Mouse (Mus musculus) layer of hippocampus, postnatal 36 days (tissue): ENCODE data around the gene Hmg20a. TPM values are rescaled to one million over a fixed set of nuclear protein-coding genes. Genes with fewer than 3 reads are reported as not detected.

Experiments
- DNase-seq, 2 experiments: peaks; one replicate each; pipeline ENCODE4 v3.0.0; 2022
- total RNA-seq, 2 experiments: library from RNA; stranded (reverse); gene quantifications; 2 replicates each; pipeline ENCODE4 v1.2.3; 2021

Gene Hmg20a
- total RNA-seq, 2 experiments from 2014 or later, result 77.3 to 80.8 TPM

GRCm38 (mm10) chr9:56527951-56528350 lies 109.5 kb downstream of the Hmg20a start:
- no peak for DNase-seq

GRCm38 (mm10) chr9:56531991-56532390 lies 113.6 kb downstream of the Hmg20a start:
- DNase-seq, result no peak

- DNase-seq, result no peak
Observed at GRCm38 (mm10) chr9:56533916-56534315, 115.5 kb downstream of the Hmg20a start.

- DNase-seq, result no peak
Observed at GRCm38 (mm10) chr9:56534727-56535126, 116.3 kb downstream of the Hmg20a start.

GRCm38 (mm10) chr9:56535361-56535760 lies 117.0 kb downstream of the Hmg20a start:
- no peak for DNase-seq

GRCm38 (mm10) chr9:56540051-56540450 lies 121.6 kb downstream of the Hmg20a start:
- DNase-seq, result no peak

GRCm38 (mm10) chr9:56544687-56545475 lies 126.5 kb downstream of the Hmg20a start:
- DNase-seq, result no peak

Other genes starting within 250 kb of the Hmg20a start
- 10 to 100 TPM; 54.3 to 55.6 TPM for gene Peak1, start 542 bp upstream of the Hmg20a start, total RNA-seq